Mouse (Mus musculus): ENCODE data around the gene Ppp1r1b. TPM values are rescaled to one million over a fixed set of nuclear protein-coding genes. Genes with fewer than 3 reads are reported as not detected.

Ppp1r1b gene
- 8.3 and 16.4 TPM in 2 replicates for polyA plus RNA-seq (2012; rRNA removed)

GRCm38 (mm10) chr11:98348083-98348961 lies at the start of gene Ppp1r1b:
Gene Ppp1r1b (plus strand): TSS chr11:98348404.

DNA sequence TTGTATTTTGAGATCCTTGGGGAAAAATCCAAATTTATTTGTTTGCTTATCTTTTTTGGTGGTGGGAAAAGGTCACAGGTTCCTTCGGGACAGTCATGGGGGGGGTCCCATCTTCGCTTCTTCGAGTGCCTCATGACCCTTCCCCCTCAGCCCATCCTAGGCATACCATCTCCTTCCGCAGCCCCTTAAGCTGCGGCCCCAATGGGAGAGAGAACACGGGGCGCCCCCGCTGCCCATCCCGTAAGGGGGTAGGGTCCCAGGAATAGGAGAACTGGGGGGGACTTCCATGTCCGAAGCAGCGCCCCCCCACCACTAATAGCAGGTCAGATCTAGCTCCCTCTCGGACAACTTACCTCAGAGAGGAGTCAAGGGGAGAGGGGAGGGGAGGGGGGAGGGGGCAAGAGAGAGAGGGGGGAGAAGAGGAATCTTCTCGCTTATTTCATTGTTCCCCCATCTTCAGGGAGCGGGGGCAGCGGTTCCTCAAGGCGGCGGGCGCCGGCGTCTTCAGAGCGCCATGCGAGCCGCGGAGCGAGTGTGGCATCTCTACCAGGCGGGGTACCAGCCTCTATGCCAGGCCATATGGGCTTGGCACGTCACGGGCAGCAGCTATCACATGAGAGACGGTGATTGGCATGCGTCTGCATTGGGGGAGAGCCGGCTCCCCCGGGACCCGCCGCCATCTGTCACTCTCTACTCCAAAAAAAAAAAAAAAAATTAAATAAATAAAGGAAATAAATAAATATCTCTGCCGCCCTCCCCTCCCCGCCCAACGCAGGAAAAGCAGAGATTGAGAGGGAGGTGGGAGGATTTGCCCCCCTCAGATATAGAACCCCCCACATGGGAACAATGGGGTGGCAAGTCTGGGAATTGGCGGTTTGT lies 18.9 kb upstream of the Ppp1r1b start, which contains the start of gene Neurod2:
Gene Neurod2, minus strand, starts transcription at position 568 of the 879 bp plus-strand sequence.

GRCm38 (mm10) chr11:98358161-98359083 lies 10.2 kb downstream of the Ppp1r1b start, which contains the start of gene Stard3:
Gene Stard3 (plus strand): TSS chr11:98358368.

GRCm38 (mm10) chr11:98383261-98384030 lies 35.2 kb downstream of the Ppp1r1b start, which contains the start of gene Tcap:
Gene Tcap (plus strand): TSS chr11:98383811.

GRCm38 (mm10) chr11:98385638-98386585 lies 37.7 kb downstream of the Ppp1r1b start, which contains the start of gene Pnmt:
Gene Pnmt (plus strand): TSS chr11:98386450.

GRCm38 (mm10) chr11:98400161-98400726 lies 52.0 kb downstream of the Ppp1r1b start, which contains the start of gene Pgap3:
Gene Pgap3 (minus strand): TSS chr11:98400490.

Other genes with a start within 250 kb of the Ppp1r1b start
- gene Fbxl20, start 198.0 kb upstream of the Ppp1r1b start, polyA plus RNA-seq (2012; rRNA removed) = 27.6 and 29.6 TPM in 2 replicates
- gene Med1, start 155.1 kb upstream of the Ppp1r1b start, polyA plus RNA-seq (2012; rRNA removed) = 28.6 and 30.6 TPM in 2 replicates
- gene Cdk12, start 145.3 kb upstream of the Ppp1r1b start, polyA plus RNA-seq (2012; rRNA removed) = 23.2 and 24.3 TPM in 2 replicates
- gene Neurod2, start 18.8 kb upstream of the Ppp1r1b start, polyA plus RNA-seq (2012; rRNA removed) = 53.8 and 98.4 TPM in 2 replicates
- gene Stard3, start 10.0 kb downstream of the Ppp1r1b start, polyA plus RNA-seq (2012; rRNA removed) = 74.8 and 86.4 TPM in 2 replicates
- 0.64 and 2.3 TPM in 2 replicates for gene Tcap, start 35.4 kb downstream of the Ppp1r1b start, polyA plus RNA-seq (2012; rRNA removed)
- gene Pnmt, start 38.0 kb downstream of the Ppp1r1b start, polyA plus RNA-seq (2012; rRNA removed) = 0.49 and 1.5 TPM in 2 replicates
- gene Pgap3, start 52.1 kb downstream of the Ppp1r1b start, polyA plus RNA-seq (2012; rRNA removed) = 11.9 and 12.1 TPM in 2 replicates
- gene Erbb2, start 64.1 kb downstream of the Ppp1r1b start, polyA plus RNA-seq (2012; rRNA removed) = 7.7 and 14.8 TPM in 2 replicates
- gene Mien1, start 90.6 kb downstream of the Ppp1r1b start, polyA plus RNA-seq (2012; rRNA removed) = 140 and 174 TPM in 2 replicates
- 0.49 and 2.8 TPM in 2 replicates for gene Grb7, start 98.0 kb downstream of the Ppp1r1b start, polyA plus RNA-seq (2012; rRNA removed)
- gene Ikzf3, start 197.6 kb downstream of the Ppp1r1b start, polyA plus RNA-seq (2012; rRNA removed) = 0.30 TPM in 1 of 2 replicates, not detected in the other
- 0.10 and 0.19 TPM in 2 replicates for gene Zpbp2, start 202.7 kb downstream of the Ppp1r1b start, polyA plus RNA-seq (2012; rRNA removed)
- gene Ormdl3, start 239.0 kb downstream of the Ppp1r1b start, polyA plus RNA-seq (2012; rRNA removed) = 86.2 and 88.2 TPM in 2 replicates
- not detected in 2 replicates for gene Lrrc3c, start 249.9 kb downstream of the Ppp1r1b start, polyA plus RNA-seq (2012; rRNA removed)